ENCODE assay signal across 9 mouse cellular contexts in genomic region chr2:25186575-25186930, GRCm38 (mm10). TPM values are rescaled to one million over a fixed set of nuclear protein-coding genes. Genes with fewer than 3 reads are reported as not detected.
DNase-seq lines count a peak whose midpoint lies in the region; ATAC-seq and TF ChIP-seq lines count a peak whose summit lies in the region.
"Had no signal": no experiment of that assay in that cellular context is flagged by ENCODE, and none has a peak within 500 bp of the region (broad histone marks: within the 10 kb centered on the region; RNA-seq: fewer than 3 reads in every experiment).

No protein-coding gene starts in this region.

- no peaks in the 10 kb centered on the region for H3K27me3 ChIP-seq in kidney, postnatal 0 days (ENCODE audit: insufficient read depth, low read length)
- H3K27me3 ChIP-seq in forebrain, embryonic 13.5 days: no peaks in the 10 kb centered on the region
- peaks cover 47% of the 10 kb centered on the region for H3K27me3 ChIP-seq in limb, embryonic 12.5 days
- no peaks in the 10 kb centered on the region for H3K27me3 ChIP-seq in neural tube, embryonic 15.5 days (replicated peaks)

- peak overlapping the region; percentile 38 for H3K4me3 ChIP-seq in kidney, postnatal 0 days (replicated peaks; ENCODE audit: low read depth, low read length)
- peak overlapping the region; percentile 50 for H3K4me3 ChIP-seq in forebrain, embryonic 13.5 days
- peak overlapping the region; percentile 49 for H3K4me3 ChIP-seq in limb, embryonic 12.5 days (replicated peaks)
- peak overlapping the region; percentile 45 for H3K4me3 ChIP-seq in neural tube, embryonic 15.5 days (replicated peaks)

- no peaks in the 10 kb centered on the region; the same call in 1 of the 2 replicates for H3K4me1 ChIP-seq in kidney, postnatal 0 days (replicated peaks; ENCODE audit: insufficient read depth, low read length)
- H3K4me1 ChIP-seq in forebrain, embryonic 13.5 days: peaks cover 45% of the 10 kb centered on the region
- peaks cover 9% of the 10 kb centered on the region for H3K4me1 ChIP-seq in limb, embryonic 12.5 days (replicated peaks)
- H3K4me1 ChIP-seq in neural tube, embryonic 15.5 days: peaks cover 45% of the 10 kb centered on the region

- H3K27ac ChIP-seq in kidney, postnatal 0 days: no peak overlapping the region
- peak overlapping the region; percentile 97 for H3K27ac ChIP-seq in forebrain, embryonic 13.5 days
- no peak overlapping the region for H3K27ac ChIP-seq in limb, embryonic 12.5 days
- H3K27ac ChIP-seq in neural tube, embryonic 15.5 days (replicated peaks): 0 out of 2 replicates have a peak overlapping the region, but pooled peaks have one; percentile 84

- 30% methylated on average over 5 of the region's 5 CpGs for WGBS in kidney, postnatal 0 days
- WGBS in forebrain, embryonic 13.5 days: 32% methylated on average over 5 of the region's 5 CpGs
- WGBS in limb, embryonic 12.5 days: 30% methylated on average over 5 of the region's 5 CpGs
- WGBS in neural tube, embryonic 15.5 days: 34% methylated on average over 5 of the region's 5 CpGs

- ATAC-seq in kidney, postnatal 0 days (replicated peaks; ENCODE audit: low FRiP score, low read depth): no peak
- ATAC-seq in forebrain, embryonic 13.5 days: no peak
- ATAC-seq in limb, embryonic 12.5 days (ENCODE audit: insufficient number of reproducible peaks, insufficient read depth, low FRiP score, low TSS enrichment, low read depth): peak; percentile 1; the same call in 1 of the 2 replicates
- ATAC-seq in neural tube, embryonic 15.5 days (ENCODE audit: low FRiP score): no peak

- no peak overlapping the region; the same call in 1 of the 2 replicates for H3K9ac ChIP-seq in kidney, postnatal 0 days (ENCODE audit: low read depth, low read length)
- H3K9ac ChIP-seq in forebrain, embryonic 13.5 days: peak overlapping the region; percentile 86; the same call in 1 of the 2 replicates
- H3K9ac ChIP-seq in limb, embryonic 12.5 days (replicated peaks): no peak overlapping the region
- H3K9ac ChIP-seq in neural tube, embryonic 15.5 days (replicated peaks): peak overlapping the region; percentile 60; the same call in 1 of the 2 replicates

- no peak for DNase-seq in kidney, postnatal 0 days (ENCODE audit: low spot score)
- DNase-seq in kidney, adult 9 months: no peak
- no peak for DNase-seq in spleen, adult 12 weeks (ENCODE audit: low spot score)
- DNase-seq in right cerebral cortex, postnatal 14 days: no peak
- DNase-seq in adrenal gland, adult (ENCODE audit: inconsistent age in 2 of 2, low spot score in 1 of 2): no peak

- H3K9me3 ChIP-seq in kidney, postnatal 0 days (replicated peaks; ENCODE audit: low read length): no peaks in the 10 kb centered on the region
- H3K9me3 ChIP-seq in forebrain, embryonic 13.5 days (replicated peaks): no peaks in the 10 kb centered on the region
- H3K9me3 ChIP-seq in limb, embryonic 12.5 days: no peaks in the 10 kb centered on the region
- H3K9me3 ChIP-seq in neural tube, embryonic 15.5 days (replicated peaks): no peaks in the 10 kb centered on the region

- peak overlapping the region; percentile 90 for H3K4me2 ChIP-seq in kidney, postnatal 0 days (ENCODE audit: low read length)
- peak overlapping the region; percentile 84 for H3K4me2 ChIP-seq in forebrain, embryonic 13.5 days
- peak overlapping the region; percentile 91 for H3K4me2 ChIP-seq in limb, embryonic 12.5 days
- peak overlapping the region; percentile 82 for H3K4me2 ChIP-seq in neural tube, embryonic 15.5 days

- TF ChIP-seq CTCF in kidney, postnatal 0 days (IDR thresholded peaks at IDR 0.05; ENCODE audit: low read depth): no peak

- no peaks in the 10 kb centered on the region for H3K36me3 ChIP-seq in kidney, postnatal 0 days (ENCODE audit: insufficient read depth, low read length)
- peaks cover 8% of the 10 kb centered on the region; the same call in 1 of the 2 replicates for H3K36me3 ChIP-seq in forebrain, embryonic 13.5 days (ENCODE audit: poor library complexity, severe bottlenecking)
- no peaks in the 10 kb centered on the region for H3K36me3 ChIP-seq in limb, embryonic 12.5 days
- no peaks in the 10 kb centered on the region for H3K36me3 ChIP-seq in neural tube, embryonic 15.5 days

RNA-seq across cellular contexts. Expression of gene Nrarp, which starts 6.0 kb away (rescaled TPM):
- polyA plus RNA-seq in kidney, postnatal 0 days (2015; fragmentation: Nextera tagmentation; extraction: Ambion mirVana): 19.9 and 21.6 TPM in 2 replicates
- polyA plus RNA-seq in forebrain, embryonic 13.5 days (2015; fragmentation: Nextera tagmentation; extraction: Ambion mirVana): 29.2 and 30.8 TPM in 2 replicates
- polyA plus RNA-seq in limb, embryonic 12.5 days (2016; fragmentation: Nextera tagmentation; extraction: Ambion mirVana): 20.6 and 23.1 TPM in 2 replicates
- polyA plus RNA-seq in neural tube, embryonic 15.5 days (2015; fragmentation: Nextera tagmentation; extraction: Ambion mirVana): 15.0 and 16.8 TPM in 2 replicates

RNA-seq across cellular contexts. Expression of gene Tor4a, which starts 10.1 kb away (rescaled TPM):
- 10.8 and 12.0 TPM in 2 replicates for polyA plus RNA-seq in kidney, postnatal 0 days (2015; fragmentation: Nextera tagmentation; extraction: Ambion mirVana)
- polyA plus RNA-seq in forebrain, embryonic 13.5 days (2015; fragmentation: Nextera tagmentation; extraction: Ambion mirVana): 0.66 and 0.78 TPM in 2 replicates
- polyA plus RNA-seq in limb, embryonic 12.5 days (2016; fragmentation: Nextera tagmentation; extraction: Ambion mirVana): 2.9 and 3.2 TPM in 2 replicates
- polyA plus RNA-seq in neural tube, embryonic 15.5 days (2015; fragmentation: Nextera tagmentation; extraction: Ambion mirVana): 1.6 and 5.9 TPM in 2 replicates

RNA-seq across cellular contexts. Expression of gene Nelfb, which starts 24.7 kb away (rescaled TPM):
- polyA plus RNA-seq in kidney, postnatal 0 days (2015; fragmentation: Nextera tagmentation; extraction: Ambion mirVana): 74.0 and 82.3 TPM in 2 replicates
- polyA plus RNA-seq in forebrain, embryonic 13.5 days (2015; fragmentation: Nextera tagmentation; extraction: Ambion mirVana): 95.4 and 104 TPM in 2 replicates
- polyA plus RNA-seq in limb, embryonic 12.5 days (2016; fragmentation: Nextera tagmentation; extraction: Ambion mirVana): 118 and 121 TPM in 2 replicates
- 101 and 105 TPM in 2 replicates for polyA plus RNA-seq in neural tube, embryonic 15.5 days (2015; fragmentation: Nextera tagmentation; extraction: Ambion mirVana)

RNA-seq across cellular contexts. Expression of gene Stpg3, which starts 27.9 kb away (rescaled TPM):
- 0.29 and 0.43 TPM in 2 replicates for polyA plus RNA-seq in kidney, postnatal 0 days (2015; fragmentation: Nextera tagmentation; extraction: Ambion mirVana)
- not detected in 2 replicates for polyA plus RNA-seq in forebrain, embryonic 13.5 days (2015; fragmentation: Nextera tagmentation; extraction: Ambion mirVana)
- polyA plus RNA-seq in limb, embryonic 12.5 days (2016; fragmentation: Nextera tagmentation; extraction: Ambion mirVana): not detected in 2 replicates
- polyA plus RNA-seq in neural tube, embryonic 15.5 days (2015; fragmentation: Nextera tagmentation; extraction: Ambion mirVana): not detected in 2 replicates
- polyA plus RNA-seq: urinary bladder, adult 2 months had no signal

RNA-seq across cellular contexts. Expression of gene Fam166a, which starts 32.0 kb away (rescaled TPM):
- 0.28 and 0.62 TPM in 2 replicates for polyA plus RNA-seq in kidney, postnatal 0 days (2015; fragmentation: Nextera tagmentation; extraction: Ambion mirVana)
- polyA plus RNA-seq in forebrain, embryonic 13.5 days (2015; fragmentation: Nextera tagmentation; extraction: Ambion mirVana): 0.21 TPM in 1 of 2 replicates, not detected in the other
- polyA plus RNA-seq in limb, embryonic 12.5 days (2016; fragmentation: Nextera tagmentation; extraction: Ambion mirVana): not detected in 2 replicates
- not detected in 2 replicates for polyA plus RNA-seq in neural tube, embryonic 15.5 days (2015; fragmentation: Nextera tagmentation; extraction: Ambion mirVana)

Comparison
In these comparisons a context has a peak if more than half of its experiments do, and no peak if none do; other contexts are left out.
1. H3K27ac ChIP-seq: peak in forebrain, embryonic 13.5 days (single experiment) and neural tube, embryonic 15.5 days (single experiment); none in kidney, postnatal 0 days (single experiment) and limb, embryonic 12.5 days (single experiment).
2. H3K9ac ChIP-seq: peak in forebrain, embryonic 13.5 days (single experiment) and neural tube, embryonic 15.5 days (single experiment); none in kidney, postnatal 0 days (single experiment) and limb, embryonic 12.5 days (single experiment).
3. Peak in every context shown above with its lines, with median percentiles within 50 percentile points of each other: H3K4me2 ChIP-seq and H3K4me3 ChIP-seq.